Mouse (Mus musculus) brain, adult 2 months (tissue): ENCODE results near the gene Pcnx3.
A peak's percentile ranks its signal among the peaks of the same experiment; 100 is the strongest.
"Not testable (repeated sequence)": the region's sequence is repeated elsewhere in the genome, so short reads cannot be mapped to it uniquely, and the experiment has no call there.

Source experiments
- DNase-seq: peaks from one replicate; pipeline ENCODE4 v3.0.0; 2011; ENCODE audit warnings: low read depth, low spot score

The Pcnx3 gene

DNA sequence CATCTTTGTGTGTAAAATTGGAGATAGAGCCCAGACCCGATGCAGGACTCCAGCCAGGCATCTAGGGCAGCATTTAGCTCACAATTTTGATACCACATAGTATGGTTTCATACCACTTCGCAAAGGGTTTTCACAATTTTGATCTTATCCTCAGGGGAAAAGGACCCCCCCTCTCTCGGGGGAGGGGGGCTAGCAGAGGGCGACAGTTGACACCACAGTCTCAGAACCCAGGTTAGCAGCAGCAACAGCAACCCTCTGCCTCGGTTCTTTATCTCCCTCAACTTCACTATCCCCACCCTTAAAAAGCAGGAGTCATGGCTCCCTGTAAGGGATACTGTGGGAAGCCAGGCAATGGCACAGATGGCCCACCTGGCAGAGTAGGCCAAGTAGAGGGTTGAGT lies 24.5 kb upstream of the Pcnx3 start:
- DNase-seq = no peak

DNA sequence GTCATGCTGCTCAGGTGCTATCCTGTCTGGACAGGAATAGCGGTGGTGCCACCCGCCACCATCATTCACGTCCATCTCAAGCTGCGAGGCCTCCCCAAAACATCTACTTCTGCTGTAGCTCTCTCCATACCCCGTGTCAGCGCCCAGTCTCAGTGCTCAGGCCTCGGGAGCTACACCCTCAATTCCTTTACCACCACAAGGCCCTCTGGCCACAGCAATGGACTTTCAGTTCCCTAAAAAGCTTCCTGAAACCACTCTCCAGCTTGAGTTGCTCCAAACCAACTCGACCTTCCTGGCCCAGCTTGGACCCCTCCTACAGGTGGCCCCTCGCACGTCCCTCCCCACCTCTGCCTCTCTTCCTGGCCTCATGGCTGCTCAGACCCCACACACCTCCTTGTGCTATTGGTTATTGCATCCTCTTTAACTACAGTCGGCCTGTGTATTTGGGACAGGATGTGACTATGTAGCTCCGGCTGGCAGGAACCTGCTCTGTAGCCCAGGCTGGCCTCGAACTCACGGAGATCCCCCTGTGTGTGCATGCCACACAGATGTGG lies 23.3 kb upstream of the Pcnx3 start:
- DNase-seq = no peak

DNA sequence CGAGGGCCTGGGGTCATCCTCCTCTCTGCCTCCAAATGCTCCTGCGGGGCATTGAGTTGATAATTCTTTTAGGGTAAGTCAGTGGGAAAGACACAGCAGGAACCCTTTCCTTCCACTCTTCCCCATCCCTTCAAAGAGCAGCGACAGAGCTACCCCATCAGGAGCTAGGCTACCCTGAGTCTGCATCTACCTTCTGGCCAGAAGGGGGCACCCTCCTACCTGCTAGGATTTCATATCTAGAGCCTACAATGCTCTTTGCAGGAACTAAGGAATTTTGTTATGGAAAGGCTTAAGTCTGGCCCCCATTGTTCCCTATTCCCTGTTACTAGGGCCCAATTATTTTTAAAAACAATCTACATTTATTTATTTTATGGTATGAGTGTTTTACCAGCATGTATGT lies 22.5 kb upstream of the Pcnx3 start:
- DNase-seq = peak; percentile 85

DNA sequence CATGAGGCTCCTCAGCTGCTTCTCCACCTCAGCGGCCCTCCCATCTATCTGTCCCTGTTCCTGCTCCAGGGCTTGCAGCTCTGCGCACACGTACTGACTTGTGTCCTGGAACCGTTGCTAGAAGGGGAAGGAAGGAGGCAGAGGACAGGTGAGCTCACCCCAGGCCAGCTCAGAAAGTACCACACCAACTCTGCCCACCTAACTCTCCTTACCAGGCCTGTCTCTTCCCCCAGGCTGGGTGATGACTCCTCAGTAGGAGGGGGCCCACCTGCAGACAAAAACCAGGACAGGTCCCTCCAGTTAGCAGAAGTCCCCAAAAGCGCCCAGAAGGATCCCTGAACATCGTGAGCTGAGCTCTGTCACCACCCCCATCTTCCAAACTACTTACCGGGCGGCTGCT lies 21.9 kb upstream of the Pcnx3 start:
- DNase-seq = no peak

DNA sequence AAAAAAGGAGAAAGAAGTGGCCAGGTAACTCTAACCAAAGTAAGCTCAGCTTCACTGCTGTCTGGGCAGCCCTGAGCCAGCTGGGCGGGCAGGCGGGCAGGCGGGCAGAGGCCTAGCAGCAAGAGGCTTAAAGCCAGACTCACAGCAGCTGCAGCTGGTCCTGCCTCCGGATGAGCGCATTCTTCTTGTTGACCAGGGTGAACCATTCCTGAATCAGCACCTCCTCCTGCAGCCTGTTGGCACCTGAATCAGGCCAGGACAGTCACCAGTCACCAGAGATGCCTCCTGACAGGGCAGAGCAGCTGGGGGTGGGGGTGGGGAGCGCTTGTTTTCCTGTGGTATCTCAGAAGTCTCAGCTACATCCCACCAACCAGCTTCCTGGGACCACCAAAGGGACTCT lies 21.4 kb upstream of the Pcnx3 start:
- no peak for DNase-seq

DNA sequence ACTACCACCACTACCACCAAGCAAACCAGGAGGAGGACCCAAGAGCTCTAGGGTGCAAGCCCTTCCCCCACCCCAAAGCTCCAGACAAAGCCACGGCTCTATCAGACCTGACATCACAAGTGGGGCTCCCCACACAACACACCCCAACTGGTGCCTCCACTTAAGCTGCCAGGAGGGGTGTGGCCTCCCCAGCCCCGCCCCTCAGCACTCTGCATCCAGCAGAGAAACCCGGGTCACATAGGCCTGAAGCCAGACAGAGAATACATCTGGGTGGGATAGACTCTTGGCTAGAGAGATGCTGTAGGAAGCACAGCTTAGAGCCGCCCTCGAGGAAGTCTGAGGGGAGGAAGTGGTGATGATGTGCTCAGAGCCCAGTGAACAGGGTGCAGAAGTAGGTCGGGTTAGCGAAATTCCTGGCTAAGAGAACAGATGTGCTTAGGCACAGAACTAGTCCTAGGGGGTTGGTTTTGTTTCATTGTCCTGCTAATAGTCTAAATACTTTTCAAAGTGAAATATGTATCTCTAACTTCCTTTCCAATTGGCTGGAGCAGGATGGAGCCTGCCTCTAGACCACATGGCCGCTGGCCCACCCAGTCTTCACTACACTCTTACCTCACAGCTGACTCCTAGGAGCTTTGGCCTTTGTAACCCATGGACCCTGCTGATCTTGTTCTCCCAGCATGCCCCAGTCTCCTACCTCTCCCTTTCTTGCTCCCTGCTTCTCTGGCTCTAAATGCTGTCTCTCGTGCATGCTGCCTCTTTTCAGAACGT lies 16.3 kb upstream of the Pcnx3 start:
- no peak for DNase-seq

DNA sequence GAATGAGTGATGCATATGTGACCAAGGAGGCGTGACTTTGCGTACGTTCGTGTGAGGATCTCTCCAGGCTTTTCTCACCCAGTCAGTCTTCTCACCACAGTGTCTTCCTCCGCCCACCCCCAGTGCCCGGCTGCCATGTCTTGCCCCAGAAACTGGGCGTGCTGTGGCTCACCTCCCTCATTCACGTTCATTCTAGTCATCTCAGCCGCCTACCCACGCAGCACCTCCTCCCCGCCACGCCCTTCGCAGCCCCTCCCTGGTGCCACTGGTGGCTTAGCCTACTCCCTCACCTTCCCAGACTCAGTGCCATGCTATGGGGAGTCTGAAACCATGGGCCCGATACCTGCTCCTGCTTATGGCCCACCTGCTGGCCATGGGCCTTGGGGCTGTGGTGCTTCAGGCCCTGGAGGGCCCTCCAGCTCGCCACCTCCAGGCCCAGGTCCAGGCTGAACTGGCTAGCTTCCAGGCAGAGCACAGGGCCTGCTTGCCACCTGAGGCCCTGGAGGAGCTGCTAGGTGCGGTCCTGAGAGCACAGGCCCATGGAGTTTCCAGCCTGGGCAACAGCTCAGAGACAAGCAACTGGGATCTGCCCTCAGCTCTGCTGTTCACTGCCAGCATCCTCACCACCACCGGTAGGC lies 15.6 kb upstream of the Pcnx3 start, which contains the start of gene Kcnk7:
Gene Kcnk7, plus strand, starts transcription at position 205 of the 638 bp plus-strand sequence.
- DNase-seq = peak; percentile 60

DNA sequence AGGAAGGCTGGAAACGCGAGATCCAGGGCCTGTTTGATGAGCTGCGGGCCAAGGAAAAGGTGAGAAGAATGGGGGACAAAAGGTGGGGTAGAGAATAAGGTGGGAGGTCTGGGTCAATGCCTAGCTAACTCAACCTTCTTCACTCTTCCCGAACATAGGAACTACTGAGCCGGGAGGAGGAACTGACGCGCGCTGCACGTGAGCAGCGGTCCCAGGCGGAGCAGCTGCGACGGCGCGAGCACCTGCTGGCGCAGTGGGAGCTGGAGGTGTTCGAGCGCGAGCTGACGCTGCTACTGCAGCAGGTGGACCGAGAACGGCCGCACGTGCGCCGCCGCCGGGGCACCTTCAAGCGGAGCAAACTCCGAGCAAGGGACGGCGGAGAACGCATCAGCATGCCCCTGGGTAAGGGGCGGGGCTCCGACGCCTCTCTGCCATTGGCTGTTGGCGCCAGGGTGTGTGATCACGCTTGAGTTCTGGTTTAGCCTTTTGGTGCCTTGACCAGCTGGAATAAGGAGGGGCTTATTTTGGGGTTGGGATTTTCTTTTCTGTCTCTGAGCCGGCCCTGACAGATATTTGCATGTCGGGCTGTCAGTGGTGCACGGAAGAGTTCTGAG lies 7.2 kb upstream of the Pcnx3 start:
- DNase-seq = no peak

DNA sequence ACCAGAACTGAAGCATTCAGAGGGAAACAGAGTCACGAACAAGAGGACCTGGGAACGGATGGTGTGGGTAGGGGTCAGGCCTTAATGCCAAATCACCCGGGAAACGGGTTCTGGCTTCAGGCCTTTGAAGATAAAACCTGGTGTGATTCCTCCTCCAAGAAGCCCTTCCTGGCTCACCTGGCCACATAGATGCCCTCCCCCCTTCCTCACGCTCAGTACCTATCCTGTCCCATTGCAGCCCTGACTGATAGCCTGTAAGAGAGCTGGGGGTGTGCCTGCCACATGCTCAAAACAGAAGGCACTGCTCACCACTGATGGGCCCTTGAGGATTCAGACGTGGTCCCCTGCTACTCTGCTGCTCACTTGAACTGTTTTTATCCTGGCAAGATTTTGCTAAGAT lies 5.1 kb upstream of the Pcnx3 start:
- no peak for DNase-seq

DNA sequence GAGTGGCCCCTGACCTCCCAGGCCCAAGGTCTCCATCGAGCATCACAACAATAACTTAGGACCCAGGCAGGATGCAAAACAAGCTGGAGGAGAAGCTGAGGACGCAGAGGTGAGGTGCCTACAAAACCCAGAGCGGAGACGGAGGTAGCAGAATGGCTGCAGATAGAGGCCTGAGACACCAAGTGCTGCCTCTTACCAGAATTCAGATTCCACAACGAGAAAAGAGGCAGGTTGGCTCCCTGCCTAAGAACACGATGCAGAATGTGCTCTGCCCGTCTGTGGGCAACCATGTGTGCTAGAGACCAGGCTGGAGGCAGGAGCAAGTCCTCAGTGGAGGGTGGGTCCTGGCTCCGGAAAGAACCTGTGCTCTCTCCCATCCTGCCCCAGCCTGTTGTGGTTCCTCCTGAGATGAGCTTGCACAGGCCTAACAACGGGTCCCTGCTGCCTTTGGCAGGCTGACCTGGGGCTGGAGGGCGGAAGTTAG lies 4.2 kb upstream of the Pcnx3 start:
- no peak for DNase-seq

DNA sequence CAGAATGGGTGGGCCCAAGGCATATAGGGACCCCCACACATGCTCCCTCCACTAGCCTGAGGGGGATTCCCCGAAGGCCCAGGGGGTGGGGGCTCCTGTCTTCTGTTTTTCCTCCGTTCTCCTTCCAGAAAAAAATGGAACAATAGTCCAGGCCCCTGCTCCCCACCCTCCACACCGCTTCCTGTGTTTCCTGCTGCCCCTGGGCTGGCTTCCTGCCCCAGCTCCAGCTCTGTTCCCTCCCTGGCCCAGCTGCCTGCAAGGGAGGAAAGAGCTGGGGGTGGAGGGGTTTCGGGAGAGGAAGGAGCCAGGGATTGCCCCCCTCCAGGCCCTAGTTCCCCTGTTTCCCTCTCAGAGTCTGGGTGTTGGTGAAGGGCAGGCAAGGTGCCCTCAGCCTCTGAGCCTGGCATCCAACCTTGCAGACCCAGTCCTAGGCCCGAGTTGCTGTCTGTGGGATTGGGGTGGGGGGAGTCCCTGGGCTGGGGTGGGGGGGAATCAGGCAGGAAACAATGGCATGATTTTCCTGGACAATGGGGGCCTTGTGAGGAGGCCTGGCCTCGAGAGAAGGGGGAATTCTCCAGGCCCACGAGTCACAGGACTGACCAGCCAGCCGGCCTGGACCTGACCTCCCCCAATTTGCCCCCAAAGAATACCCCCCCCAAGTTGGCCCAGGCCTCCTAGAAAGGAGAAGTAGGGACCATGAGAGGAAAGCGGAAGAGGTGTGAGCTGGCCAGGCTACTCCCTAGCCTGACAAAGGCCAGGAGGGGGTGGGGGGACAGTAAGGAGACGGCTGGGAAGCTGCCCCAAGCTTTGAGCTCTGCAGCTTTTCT lies 3.6 kb upstream of the Pcnx3 start:
- DNase-seq = peak; percentile 88

DNA sequence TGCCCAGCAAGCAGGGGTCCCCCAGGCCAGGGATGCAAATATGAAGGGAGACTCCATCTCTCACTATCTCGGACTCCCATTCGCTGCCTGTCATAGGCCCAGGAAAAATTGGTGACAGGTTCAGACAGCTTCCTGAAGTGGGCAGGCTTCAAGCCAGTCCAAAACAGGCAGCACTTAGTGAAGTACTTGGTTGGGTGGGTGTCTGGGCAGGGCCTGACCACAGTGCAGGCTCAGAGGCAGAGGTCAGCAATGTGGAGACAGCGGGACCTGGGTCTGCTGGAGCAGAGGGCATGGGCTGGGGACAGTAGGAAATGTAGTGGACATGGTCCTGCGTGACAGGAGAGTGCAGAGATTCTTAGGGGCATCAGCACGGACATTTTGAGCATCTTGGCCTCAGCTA lies 2.9 kb upstream of the Pcnx3 start:
- no peak for DNase-seq

DNA sequence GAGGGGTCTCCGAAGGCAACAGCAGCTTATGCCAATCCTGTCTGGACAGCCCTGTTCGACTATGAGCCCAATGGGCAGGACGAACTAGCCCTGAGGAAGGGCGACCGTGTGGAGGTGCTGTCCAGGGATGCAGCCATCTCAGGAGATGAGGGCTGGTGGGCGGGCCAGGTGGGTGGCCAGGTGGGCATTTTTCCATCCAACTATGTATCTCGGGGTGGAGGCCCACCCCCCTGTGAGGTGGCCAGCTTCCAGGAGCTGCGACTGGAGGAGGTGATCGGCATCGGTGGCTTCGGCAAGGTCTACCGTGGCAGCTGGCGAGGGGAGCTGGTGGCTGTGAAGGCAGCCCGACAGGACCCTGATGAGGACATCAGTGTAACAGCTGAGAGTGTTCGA lies 1.6 kb upstream of the Pcnx3 start:
- DNase-seq = no peak

DNA sequence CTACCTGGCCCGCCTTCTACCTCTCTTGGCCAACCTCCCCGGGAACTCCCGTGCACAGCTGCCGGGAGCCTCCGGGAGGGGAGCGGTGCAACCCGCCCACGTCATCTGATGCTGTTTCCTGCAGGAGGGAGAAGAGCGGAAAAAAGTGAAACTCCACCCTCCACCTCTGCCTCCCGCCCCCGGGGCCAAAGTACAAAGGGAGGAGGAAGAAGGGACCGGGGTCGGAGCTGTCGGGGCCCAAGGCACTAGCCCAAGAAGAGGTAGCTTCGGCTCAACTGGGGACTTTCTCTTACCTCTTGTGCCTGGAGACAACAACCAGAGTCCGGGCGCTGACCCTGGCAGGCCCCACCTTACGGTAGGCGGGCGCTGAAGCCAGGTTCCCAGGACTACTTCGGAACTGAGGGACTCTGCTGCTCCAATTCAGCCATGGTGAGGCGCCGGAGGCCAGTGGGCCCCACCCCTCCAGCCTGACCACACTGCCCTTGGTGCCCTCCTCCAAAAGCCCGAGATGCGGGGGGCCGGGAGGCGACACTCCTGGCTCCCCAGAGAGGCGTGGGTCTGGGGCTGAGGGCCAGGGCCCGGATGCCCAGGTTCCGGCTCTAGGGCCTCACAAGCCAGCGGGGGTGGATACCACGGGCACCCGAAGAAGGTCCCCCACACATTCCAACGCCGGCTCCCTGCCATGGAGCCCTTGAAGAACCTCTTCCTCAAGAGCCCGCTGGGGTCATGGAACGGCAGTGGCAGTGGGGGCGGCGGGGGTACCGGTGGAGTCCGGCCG lies 1.0 kb upstream of the Pcnx3 start:
- peak; percentile 93 for DNase-seq

DNA sequence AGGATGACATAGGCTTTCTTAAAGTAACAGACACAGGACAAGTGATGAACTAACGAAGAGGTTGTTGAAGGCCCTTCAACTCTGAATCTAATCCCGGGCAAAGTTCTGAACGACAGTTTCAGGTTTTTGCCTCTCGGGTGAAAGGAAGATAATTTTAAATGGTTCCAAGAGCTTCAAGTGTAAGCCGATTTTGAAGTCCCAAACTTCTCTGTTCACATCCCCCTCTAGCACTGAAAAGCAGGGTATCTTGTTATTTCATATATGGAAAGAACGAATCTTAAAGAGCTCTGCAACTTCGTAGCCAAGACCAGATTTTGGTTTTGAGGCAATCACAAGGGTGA lies 350 bp upstream of the Pcnx3 start:
- no peak for DNase-seq

DNA sequence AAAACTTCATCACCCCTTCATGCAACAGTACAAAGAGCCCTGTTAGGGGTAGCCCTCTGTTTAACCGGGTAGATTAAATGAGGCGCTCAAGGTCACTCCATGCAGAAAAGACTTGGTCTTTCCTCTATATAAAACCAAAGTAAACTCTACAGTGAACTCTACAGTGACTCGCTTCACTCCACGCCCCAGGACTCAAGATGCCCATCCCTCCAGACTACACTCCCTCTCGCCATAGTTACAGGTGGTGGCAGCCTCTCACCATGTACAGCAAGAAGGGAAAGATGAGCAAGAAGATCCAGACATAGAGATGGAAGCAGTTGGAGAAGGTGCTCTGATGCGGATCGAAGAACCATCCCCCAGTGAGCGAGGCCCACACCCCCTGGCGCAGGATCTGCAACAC lies 970 bp downstream of the Pcnx3 start:
- DNase-seq = no peak

DNA sequence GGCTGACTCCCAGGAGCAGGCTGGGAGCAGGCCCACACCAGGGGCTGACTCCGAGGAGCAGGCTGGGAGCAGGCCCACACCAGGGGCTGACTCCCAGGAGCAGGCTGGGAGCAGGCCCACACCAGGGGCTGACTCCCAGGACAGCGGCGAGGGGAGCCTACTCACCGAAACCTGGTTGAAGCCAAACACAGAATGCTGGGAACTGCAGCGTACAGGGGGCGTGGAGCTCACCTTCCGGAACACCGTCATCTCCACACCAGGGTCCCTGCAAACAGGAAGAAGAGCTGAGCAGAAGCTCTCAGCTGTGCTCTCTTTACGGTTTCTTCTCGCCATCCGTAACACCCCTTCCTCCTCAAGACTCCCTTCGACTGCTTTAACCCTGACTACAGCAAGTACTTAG lies 1.8 kb downstream of the Pcnx3 start:
- DNase-seq = not testable (repeated sequence)

DNA sequence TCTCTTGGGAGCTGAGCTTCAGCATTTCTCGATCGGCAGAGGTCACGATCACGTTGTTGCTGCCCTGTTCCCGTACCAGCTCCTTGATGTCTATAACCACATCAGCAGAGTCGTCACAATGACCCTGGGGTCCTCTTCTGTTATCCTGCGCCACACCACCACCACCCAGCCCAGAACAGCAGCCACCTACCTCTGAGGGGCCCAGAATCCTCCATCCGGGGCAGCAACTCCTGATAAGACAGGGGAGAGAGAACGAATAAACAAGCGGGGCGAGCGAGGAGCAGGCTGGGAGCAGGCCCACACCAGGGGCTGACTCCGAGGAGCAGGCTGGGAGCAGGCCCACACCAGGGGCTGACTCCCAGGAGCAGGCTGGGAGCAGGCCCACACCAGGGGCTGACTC lies 2.3 kb downstream of the Pcnx3 start:
- DNase-seq = no peak

DNA sequence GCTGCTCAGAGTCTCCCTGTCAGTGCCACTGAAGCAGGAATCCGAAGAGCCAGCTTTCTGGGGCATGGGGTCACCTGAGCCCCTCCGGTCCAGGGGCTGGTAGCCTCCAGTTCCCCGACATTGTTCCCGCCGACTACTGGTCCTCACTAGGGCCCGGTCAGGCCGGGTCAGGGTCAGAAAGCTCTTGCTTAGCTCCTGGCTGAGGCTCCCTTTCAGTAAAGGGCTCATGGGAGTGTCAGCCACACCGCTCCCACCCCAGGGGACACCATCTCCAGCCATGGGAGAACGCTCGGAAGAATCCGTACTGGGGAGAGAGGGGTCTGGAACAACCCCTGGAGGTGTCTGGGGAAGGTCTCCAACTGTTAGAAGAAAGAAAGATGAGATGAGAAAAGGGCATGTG lies 2.8 kb downstream of the Pcnx3 start:
- DNase-seq = no peak

DNA sequence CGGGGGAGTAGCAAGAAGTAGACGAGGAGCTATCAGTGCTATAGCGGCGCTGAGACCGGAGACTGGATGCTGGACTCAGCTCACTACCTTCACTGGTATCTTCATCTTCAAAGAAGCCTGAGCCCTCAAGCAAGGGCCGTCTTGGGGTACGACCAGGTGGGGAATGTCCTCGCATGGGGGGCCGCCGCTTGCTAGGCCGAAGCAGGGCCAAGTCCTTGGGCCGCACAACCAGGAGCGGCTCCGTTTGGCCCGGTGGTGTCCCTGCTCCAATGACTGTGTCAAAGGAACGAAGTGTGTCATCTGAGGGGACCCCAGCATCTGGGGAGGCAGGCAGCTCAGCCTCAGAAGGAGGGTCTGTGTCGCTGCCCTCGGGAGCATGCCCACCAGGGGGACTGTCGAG lies 3.3 kb downstream of the Pcnx3 start:
- no peak for DNase-seq

DNA sequence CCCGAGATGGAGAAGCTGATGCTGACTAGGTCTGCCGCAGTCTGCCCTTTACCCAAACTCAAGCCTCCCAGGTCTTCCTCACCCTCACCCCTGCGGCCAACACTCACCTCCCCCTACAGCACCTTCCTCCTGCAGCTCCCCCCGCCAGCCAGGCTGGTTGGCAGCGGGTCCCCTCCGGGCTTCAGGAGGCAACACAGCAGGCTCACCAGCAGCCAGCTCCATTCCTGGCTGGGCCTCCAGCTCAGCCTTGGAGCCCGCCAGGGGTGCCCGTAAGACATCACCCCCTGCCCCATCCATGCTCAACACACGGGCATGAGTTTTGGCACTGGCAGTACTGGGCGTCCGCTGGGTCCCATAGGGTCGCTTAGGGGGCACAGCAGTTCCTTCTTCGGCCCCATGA lies 3.7 kb downstream of the Pcnx3 start:
- DNase-seq = no peak
